Mouse (Mus musculus): ENCODE results near the gene Smox.
"Not testable (repeated sequence)": the region's sequence is repeated elsewhere in the genome, so short reads cannot be mapped to it uniquely, and the experiment has no call there.

Gene Smox

DNA sequence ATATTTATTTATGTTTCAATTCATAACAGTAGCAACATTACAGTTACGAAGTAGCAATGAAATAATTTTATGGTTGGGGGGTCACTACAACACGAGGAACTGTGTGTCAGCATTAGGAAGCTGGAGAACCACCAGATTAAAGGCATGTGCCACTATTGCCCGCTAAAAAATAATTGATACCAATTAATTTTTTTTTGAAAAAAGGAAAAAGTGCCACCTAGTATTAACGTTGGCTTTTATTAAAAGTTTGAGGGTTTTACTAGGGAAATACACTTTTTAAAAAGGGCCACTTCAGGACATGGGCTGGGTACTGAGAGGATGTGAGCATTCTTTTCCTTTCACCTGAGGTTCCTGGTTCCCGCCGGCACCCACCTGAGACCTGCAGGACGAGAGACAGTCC lies at the start of gene Smox:
TSS of gene Smox (plus strand) at position 301 of the 400 bp plus-strand sequence.
- DNase-seq (ENCODE audit: low read depth, low spot score): no peak

DNA sequence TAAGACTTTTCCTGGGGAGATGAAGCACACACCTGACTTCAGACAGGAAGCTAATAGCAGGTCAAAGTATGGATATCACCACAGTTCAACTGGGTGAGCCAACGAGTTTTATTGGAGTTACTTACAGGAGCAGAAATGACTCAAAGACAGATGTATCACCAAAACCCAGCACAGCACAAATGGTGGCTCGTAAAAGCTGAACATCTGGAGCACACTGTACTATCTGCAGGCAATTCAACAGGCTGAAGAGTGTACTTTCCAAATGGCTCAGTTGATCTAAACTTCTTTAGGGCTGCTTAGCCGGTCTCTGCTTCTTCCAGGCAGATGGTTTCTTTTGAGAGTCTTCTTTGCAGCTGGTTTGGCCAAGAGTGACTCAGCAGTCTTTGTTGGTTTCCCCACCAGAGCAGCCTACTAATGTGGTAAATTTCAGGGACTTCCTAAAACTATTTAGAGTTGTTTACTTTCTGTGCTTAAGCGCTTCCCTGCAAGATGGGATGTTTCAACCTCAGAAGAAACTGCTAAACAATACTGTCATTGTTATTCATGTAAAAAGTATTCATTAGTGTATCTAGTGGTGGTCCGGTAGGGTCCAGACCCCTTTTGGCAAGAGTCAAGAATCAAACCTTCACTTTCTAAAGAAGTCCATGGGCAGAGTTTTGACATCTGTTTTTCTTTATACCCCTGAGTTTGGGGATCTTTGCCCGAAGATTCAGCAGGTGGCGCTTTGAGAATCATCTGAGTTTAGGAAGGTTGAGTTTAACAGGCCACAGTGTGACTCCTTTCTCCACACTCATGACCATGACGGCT lies 48.0 kb upstream of the Smox start:
- DNase-seq (ENCODE audit: low read depth, low spot score): no peak

DNA sequence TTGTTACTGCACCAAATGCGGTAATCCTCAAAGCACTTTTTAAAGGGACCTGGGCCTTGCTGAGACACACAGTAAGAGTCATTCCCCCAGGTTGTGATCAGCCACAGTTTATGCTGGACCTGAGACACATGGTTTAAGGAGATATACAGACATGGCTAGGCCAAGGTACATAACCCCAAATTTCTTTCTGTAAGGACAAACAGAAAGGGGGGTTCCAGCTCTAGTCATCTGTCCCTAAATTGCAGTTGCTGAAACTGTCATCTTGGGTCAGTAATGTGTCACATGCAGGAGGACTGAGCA lies 47.5 kb upstream of the Smox start:
- DNase-seq (ENCODE audit: low read depth, low spot score): no peak

DNA sequence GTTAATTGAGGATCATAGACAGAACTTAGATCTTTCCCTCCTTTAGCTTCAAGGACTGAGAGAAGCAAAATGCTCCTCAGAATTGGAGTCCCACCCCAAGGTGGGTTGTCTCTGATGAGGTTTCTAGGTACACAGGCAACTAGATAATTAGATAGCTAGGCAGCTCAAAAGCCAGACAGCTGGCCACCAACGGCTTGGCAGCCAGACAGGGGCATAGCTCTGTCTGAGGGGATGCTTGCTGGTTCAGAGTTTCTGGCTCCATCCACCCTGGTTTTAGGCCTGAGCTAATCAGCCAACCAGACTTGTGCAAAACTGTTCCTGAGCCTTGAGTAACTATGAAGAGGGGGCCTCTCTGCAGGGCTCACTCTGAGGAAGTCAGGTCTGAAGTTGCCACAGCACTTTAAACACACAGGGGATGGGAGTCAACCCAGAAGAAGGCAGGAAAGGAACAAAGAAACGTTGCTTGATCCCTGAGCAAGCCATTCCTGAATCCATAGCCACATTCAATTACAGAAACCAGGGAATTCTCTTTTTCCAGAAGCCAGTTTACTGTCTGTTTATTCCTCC lies 44.8 kb upstream of the Smox start:
- no peak for DNase-seq (ENCODE audit: low read depth, low spot score)

DNA sequence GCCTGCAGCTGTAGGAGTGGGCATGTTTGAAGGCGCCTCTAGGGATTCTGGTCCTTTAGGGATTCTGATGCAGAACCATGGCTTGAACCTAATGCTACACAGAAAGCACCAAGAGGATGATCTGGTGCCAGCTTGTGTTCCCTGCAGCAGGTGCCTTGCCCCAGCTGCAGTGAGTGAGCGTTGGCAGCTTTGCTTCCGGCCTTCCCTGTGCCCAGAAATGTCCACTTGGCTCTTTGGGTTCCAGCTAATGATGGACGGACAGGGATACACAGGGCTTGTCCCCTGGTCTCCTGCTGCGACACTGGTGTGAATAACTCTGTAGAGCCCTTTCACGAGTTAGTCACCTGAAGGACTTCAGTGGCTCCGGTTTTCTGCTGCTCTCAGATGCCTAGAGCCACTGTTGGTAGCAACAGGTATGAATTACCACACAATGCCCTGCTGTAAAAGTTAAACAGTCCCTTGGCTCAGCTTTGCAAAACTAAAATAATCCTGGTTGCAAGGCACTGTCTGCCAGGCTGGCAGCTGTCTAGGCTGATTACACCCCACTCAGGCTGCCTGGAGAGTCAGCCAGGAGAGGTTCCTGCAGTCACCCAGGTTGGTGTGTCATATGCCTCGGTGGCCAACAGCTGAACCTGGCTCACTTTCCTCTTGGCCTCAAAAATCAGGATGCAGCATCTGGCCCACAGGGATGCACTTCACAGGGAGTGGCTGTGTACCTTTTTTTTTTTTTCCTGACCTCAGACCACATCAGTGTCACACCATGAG lies 43.5 kb upstream of the Smox start:
- DNase-seq (ENCODE audit: low read depth, low spot score): no peak

DNA sequence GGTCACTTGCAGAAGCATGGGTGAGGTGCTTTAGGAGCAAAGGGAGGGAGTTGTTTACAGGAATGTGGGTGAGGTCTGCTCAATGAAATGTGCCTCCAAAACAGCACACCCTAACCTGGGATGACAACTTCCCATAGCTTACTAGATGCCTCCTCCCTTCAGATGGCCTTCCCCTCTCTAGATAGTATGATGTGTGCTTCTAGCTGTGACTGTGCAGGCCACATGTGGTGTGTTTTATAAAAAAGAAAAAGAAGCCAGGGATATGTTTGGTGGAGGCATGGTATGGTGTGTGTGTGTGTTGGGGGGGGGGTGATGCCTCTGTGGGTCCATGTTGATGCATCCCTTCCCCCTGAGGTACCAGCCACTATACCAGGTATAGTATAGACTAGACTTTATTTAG lies 42.9 kb upstream of the Smox start:
- DNase-seq (ENCODE audit: low read depth, low spot score): no peak

DNA sequence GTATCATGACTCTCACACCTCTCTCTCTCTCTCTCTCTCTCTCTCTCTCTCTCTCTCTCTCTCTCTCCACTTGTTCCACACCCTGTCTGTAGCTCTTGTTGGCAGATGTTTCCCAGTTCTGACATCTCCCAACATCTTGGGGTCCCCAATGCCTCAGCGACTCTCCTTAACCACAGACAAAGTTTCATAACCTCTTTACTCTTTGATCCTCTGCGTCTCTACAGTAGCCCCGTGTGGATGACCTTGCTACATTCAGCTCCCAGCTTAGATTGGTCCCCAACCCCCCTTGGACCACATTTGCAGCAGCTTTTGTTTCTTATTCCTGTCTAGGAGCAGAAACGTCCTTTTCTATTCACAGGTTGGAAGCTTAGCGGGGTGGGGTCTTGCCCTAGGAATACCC lies 41.6 kb upstream of the Smox start:
- DNase-seq (ENCODE audit: low read depth, low spot score): no peak

DNA sequence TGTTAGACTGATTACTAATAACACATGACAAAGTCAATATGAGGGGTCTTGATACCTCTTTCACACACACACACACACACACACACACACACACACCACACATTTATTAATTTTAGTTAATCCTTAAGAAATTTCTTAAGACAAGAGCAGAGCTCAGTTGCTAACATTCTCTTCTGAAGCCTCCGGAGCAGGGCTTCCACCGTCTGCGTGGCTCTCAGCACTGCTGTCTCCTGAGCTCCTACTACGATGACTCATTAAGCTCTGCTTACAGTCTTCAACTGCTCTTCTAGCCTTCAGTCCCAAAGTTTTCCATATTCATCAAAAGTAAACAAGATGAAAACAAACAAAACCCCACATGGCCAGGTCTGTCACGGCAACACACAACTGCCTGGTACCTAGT lies 40.8 kb upstream of the Smox start:
- no peak for DNase-seq (ENCODE audit: low read depth, low spot score)

DNA sequence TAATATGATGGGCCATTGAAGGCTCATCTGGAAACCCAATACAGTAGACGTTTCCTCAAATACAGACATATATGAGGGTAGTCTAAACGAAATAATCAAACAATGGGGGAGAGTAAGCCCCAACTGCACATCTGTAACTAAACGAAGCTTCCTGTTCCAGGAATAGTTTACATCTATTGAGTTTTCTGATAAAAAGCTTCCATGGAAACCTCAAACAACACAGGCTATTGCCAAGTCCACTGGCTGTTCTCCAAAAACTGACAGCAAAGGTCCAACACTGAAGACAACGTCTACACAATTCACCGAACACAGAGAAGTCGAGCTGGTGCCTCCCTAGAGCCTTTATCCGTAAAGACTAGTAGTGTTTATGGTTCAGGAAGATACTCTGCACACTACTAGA lies 33.6 kb upstream of the Smox start:
- DNase-seq (ENCODE audit: low read depth, low spot score): no peak

DNA sequence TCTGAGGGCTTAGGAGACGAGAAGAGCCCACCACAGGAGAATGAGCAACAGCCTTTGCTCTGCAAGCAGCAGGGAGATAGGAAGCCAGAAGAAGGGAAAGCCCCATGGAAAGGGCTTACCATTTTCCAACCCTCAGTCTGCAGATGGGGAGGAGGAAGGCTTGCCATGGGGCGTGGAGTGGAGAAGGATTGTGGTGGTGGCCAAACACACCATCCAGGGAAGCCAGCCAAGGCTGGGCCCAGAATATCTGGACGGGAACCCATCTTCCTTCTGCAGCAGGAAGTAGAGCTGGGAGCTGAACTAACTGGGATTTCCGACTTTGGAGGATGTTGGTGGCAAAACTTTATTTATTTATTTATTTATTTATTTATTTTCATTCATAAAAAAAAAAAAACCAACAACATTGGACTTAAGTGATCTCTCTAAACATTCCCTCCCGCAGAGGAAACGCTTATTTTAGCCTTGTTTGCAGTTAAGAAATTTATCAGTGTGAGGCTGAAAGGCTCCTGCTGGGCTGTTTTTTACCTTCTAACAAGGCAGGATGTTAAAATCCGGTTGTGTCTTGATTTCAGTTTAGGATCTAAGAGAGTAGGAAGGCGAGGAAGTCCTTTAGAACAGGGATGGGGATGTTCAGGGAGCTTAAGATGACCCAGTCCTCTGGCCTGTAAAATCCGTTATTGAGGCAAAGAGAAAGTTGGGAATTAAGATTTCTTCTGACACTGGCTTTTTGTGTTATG lies 30.2 kb upstream of the Smox start:
- DNase-seq (ENCODE audit: low read depth, low spot score): no peak

DNA sequence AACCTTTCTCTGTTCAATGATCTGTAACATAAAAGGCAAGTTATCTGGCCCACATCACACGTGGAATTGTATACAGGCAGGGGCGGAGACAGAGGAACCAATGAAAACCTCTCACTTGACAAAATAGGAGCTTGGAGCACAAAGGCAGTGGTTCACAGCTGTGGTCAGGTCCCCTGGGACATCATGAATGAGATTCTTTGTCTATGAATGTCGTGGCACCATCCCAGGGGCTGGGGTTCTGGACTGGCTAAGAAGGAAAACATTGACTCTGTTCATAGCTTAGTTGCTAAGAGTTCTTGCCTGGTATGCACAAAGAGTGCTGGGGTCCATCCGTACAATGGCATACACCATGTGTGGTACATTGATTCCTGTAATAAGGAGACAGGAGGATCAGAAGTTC lies 28.3 kb upstream of the Smox start:
- peak; percentile 30 for DNase-seq (ENCODE audit: low read depth, low spot score)

DNA sequence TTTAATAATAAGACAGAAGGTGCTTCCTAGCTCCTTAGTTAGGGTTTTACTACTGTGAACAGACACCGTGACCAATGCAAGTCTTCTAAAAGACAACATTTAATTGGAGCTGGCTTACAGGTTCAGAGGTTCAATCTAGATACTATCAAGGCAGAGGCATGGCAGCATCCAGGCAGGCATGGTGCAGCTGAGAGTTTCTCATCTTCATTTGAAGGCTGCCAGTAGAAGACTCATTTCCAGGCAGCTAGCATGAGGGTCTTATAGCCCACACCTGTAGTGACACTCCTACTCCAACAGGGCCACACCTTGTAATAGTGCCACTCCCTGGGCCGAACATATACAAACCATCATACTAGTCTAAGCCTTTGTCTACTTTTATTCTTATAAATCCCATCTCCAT lies 27.1 kb upstream of the Smox start:
- no peak for DNase-seq (ENCODE audit: low read depth, low spot score)

DNA sequence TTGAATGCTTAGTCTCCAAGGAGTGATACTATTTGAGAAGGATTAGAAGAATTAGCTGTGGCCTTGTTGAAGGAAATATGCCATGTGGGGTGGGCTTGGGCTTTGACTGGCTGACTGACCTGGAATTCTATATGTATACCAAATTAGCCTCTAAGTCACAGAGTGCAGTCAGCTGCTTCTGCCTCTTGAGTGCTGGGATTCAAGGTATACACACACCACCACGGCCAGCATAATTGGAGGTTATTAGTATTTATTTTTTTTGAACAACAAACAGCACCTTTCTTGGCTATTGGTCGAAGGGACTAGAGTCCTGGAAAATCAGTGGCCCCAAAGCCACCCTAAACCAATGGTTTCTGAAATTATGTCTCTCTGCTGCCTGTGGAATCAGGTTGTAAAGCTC lies 24.6 kb upstream of the Smox start:
- no peak for DNase-seq (ENCODE audit: low read depth, low spot score)

DNA sequence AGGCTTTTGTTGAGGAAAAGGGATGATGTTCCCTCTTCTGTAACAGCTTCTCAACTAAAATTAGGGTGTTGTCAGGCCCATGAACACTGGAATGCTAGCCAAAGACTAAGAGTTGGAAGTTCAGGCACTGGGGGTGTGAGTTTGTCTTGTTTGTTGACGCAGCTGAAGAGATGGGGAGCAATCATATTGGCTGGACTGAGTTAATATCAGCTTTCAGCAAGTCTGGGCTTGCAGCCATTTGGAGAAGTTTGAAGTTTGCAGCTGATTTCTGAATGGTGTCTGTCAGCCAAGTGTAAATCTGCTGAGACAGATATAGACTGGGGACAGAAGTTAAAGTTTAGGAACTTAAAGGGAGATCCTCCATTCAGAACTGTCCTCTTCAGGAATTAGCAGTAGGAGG lies 21.4 kb upstream of the Smox start:
- no peak for DNase-seq (ENCODE audit: low read depth, low spot score)

DNA sequence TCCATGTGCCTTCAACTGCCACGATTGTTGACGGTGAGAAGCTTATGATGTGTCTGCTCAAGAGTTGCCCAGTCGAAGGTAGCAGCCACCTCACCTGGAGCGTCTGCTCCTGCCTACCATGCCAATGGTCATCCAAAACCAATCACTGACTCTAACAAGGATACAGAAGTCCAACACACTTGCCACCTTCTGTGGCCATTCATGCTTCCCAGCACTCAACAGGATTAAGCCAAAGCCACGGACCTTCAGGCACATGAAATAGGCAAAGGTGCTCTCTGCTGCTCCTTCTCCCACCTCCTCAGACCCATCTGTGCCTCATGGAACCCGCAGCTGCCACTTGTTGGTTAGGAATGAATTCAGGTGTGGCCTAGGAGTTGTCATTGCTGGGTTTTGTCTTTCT lies 17.5 kb upstream of the Smox start:
- no peak for DNase-seq (ENCODE audit: low read depth, low spot score)

DNA sequence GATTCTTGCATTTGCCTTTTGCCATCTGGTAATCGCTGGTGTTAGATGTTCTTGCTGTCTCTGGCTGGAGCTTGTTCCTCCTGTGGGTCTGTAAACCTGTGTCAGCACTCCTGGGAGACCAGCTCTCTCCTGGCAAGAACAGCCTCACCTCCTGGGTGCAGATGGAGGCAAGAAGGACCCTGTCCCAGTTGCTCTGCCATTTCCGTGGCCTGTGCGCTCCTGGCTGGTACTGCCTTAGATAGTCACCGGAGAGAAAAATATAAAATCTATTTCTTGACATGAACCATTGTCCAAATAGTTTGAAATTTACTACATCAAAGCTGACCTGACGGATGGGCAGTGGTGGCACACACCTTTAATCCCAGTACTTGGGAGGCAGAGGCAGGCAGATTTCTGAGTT lies 14.2 kb upstream of the Smox start:
- DNase-seq (ENCODE audit: low read depth, low spot score): not testable (repeated sequence)

DNA sequence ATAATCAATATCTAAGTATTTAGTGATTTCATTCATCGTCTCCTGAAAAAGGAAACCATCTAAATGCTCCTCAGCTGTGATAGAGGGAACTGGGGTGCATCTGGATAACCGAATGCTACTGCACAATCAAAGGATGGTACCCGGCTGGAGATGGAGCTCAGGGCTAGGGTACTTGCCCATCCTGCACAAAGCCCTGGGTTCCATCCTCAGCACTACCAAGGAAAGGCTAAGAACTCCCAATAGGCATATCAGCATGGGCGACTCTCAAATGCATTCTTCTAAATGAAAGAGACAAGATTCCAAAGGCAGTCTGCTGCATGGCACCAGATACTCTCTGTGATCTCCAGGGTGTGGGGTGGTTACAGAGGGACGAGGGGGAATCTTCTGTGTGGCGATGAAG lies 13.4 kb upstream of the Smox start:
- DNase-seq (ENCODE audit: low read depth, low spot score): no peak

DNA sequence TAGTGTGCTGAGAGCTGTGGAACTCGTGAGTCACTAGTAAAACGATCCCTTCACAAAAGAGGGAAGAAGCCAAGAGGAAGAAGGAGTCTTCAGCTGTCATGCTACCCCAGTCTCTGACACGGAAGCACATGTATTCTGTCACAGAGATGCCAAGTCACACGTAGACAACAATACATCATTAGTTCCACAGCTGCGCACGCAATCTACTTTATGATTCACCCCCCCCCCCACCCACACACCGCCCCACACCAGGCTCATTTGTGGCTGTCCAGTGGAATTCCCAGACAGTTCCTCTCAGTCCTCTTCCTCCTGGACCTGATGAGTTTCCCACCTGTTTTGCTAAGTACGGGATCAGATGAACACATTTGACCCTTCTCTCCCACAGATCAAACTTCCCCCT lies 12.9 kb upstream of the Smox start:
- peak; percentile 52 for DNase-seq (ENCODE audit: low read depth, low spot score)

DNA sequence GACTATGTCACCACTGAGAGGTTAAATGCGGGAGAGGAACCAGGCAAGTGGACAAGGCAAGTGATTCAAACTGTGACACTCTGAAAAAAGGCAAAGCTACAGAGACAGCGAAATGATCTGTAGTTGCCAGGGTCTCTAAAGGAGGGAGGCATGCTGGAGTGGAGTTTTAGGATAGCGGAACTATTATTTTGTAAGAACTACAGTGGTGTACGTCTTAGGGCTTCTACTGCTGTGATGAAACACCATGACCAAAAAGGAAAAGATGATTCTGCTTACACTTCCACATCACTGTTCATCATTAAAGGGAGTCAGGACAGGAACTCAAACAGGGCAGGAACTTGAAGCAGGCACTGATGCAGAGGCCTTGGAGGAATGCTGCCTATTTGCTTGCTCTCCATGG lies 12.4 kb upstream of the Smox start:
- DNase-seq (ENCODE audit: low read depth, low spot score): no peak

DNA sequence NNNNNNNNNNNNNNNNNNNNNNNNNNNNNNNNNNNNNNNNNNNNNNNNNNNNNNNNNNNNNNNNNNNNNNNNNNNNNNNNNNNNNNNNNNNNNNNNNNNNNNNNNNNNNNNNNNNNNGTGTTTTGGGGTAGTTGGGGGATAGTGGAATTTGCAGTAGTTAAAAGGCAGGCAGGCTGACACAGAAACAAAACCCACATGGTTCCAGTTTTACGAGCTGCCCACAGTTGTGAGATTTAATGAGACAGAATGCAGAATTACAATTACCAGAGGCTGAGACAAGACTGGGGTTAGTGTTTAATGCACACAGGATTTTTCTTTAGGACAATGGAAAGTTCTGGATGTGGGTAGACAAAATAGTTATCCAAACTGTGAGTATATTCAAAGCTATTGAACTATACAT lies 9.6 kb upstream of the Smox start:
- no peak for DNase-seq (ENCODE audit: low read depth, low spot score)

DNA sequence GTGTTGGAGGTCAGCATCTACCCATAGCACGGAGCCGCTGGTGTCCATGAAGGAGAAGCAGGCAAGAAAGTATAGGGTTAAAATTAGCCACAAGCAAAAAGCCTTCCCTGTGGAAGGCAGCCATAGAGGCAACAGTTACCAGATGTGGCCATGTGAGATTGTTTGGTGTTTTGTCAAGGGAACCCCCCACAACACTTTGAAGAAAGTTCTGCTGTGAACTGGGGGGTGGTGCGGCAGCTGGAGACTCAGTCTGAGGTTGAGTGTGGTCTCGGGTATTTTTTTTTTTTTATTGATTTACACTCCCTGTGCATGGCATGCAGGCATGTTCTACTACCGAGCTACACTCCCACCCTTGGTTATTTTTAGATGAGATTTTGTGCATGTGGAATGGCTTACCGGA lies 8.8 kb upstream of the Smox start:
- no peak for DNase-seq (ENCODE audit: low read depth, low spot score)

DNA sequence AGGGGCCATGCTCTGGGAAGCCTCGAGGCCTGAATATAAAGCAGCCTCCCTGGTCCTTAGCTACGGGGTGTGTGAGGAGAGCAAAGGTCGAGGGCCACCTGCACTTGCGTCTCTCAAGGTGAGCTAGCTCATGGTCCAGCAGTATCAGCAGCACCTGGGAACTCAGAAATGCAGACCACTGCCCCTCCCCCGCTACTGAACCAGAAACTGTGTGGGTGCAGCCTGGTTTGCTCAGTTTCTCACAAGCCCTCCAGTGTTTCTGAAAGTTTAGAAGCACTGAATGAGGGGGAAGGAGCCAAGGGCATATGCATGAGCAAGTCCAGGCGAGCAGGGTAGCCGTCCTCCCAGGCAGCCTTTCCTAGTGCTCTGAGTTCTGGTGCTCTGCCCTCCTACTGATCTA lies 7.7 kb upstream of the Smox start:
- DNase-seq (ENCODE audit: low read depth, low spot score): no peak

DNA sequence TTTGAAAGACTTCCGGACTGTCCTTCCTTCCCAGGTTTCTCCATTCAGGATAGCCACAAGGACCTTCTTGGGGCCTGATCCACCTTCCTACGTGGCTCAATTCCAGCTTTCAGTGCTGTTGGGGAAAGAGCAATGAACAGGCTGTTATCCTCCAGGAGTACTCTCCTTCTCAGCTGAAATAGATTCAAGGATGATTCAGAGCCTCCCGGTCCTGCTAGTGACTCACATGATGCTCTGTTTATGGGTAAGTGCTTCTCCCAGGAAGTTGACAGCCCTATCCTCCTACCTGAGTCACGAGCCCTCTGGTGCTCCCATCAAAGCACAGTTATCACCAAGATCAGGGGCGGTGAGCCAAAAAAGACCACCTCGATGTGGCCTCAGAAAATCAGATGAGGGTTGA lies 7.1 kb upstream of the Smox start:
- no peak for DNase-seq (ENCODE audit: low read depth, low spot score)

All from mesoderm, embryonic 11.5 days (tissue).